Mouse (Mus musculus): Measurements from ENCODE around the gene Rbm18. TPM values are rescaled to one million over a fixed set of nuclear protein-coding genes. Genes with fewer than 3 reads are reported as not detected.

Rbm18 gene
- polyA plus RNA-seq, 1 experiment from 2014 or later = 38.4 TPM

- no peaks in the 10 kb centered on the region for H3K4me1 ChIP-seq (replicated peaks; ENCODE audit: control insufficient read depth, insufficient read depth, low read length)
- H3K27ac ChIP-seq (ENCODE audit: low read depth, low read length) = no peak overlapping the region
- H3K4me2 ChIP-seq = no peak overlapping the region
- H3K36me3 ChIP-seq (ENCODE audit: control insufficient read depth, insufficient read depth, low read length) = no peaks in the 10 kb centered on the region
- H3K9ac ChIP-seq (ENCODE audit: low read depth, low read length) = no peak overlapping the region
- H3K27me3 ChIP-seq (replicated peaks; ENCODE audit: control insufficient read depth, insufficient read depth, low read length) = no peaks in the 10 kb centered on the region
- H3K9me3 ChIP-seq (ENCODE audit: control insufficient read depth, low read length) = no peaks in the 10 kb centered on the region
- no peak overlapping the region for H3K4me3 ChIP-seq (ENCODE audit: low read depth, low read length)
- ATAC-seq (replicated peaks; ENCODE audit: low FRiP score) (no peak), DNase-seq (ENCODE audit: low spot score) (no peak)
- WGBS = 69% methylated on average over 8 of the region's 8 CpGs
These were observed 64.8 kb downstream of the Rbm18 start for GRCm38 (mm10) chr2:36071660-36072305.

GRCm38 (mm10) chr2:36067132-36067531 is 69.4 kb downstream of the Rbm18 start:
- 79% methylated on average over 9 of the region's 9 CpGs for WGBS

More at GRCm38 (mm10) chr2:36067132-36067531, 69.4 kb downstream of the Rbm18 start:
- DNase-seq (ENCODE audit: low spot score) (no peak), ATAC-seq (replicated peaks; ENCODE audit: low FRiP score) (no peak)
- Histone ChIP-seq H3K9me3 (ENCODE audit: control insufficient read depth, low read length) (no peaks in the 10 kb centered on the region), H3K36me3 (ENCODE audit: control insufficient read depth, insufficient read depth, low read length) (no peaks in the 10 kb centered on the region), H3K4me3 (ENCODE audit: low read depth, low read length) (no peak overlapping the region), H3K9ac (ENCODE audit: low read depth, low read length) (no peak overlapping the region), H3K4me1 (replicated peaks; ENCODE audit: control insufficient read depth, insufficient read depth, low read length) (no peaks in the 10 kb centered on the region), H3K27ac (ENCODE audit: low read depth, low read length) (no peak overlapping the region), H3K4me2 (no peak overlapping the region), H3K27me3 (replicated peaks; ENCODE audit: control insufficient read depth, insufficient read depth, low read length) (no peaks in the 10 kb centered on the region)

Other genes with a start within 250 kb of the Rbm18 start
- 0.36 and 0.45 TPM in 2 replicates for gene Ttll11, start 156.9 kb downstream of the Rbm18 start, polyA plus RNA-seq (2014; fragmentation: Nextera tagmentation; extraction: Ambion mirVana)
- 251 and 269 TPM in 2 replicates for gene Ndufa8, start 87.4 kb downstream of the Rbm18 start, polyA plus RNA-seq (2014; fragmentation: Nextera tagmentation; extraction: Ambion mirVana)
- gene Morn5, start 87.3 kb downstream of the Rbm18 start, polyA plus RNA-seq (2014; fragmentation: Nextera tagmentation; extraction: Ambion mirVana) = 0.27 TPM in 1 of 2 replicates, not detected in the other
- 0.59 and 0.99 TPM in 2 replicates for gene Lhx6, start 31.4 kb downstream of the Rbm18 start, polyA plus RNA-seq (2014; fragmentation: Nextera tagmentation; extraction: Ambion mirVana)
- 31.4 and 36.2 TPM in 2 replicates for gene Mrrf, start 384 bp downstream of the Rbm18 start, polyA plus RNA-seq (2014; fragmentation: Nextera tagmentation; extraction: Ambion mirVana)
- gene Ptgs1, start 93.7 kb upstream of the Rbm18 start, polyA plus RNA-seq (2014; fragmentation: Nextera tagmentation; extraction: Ambion mirVana) = 28.6 and 30.3 TPM in 2 replicates
- gene Olfr338, start 236.7 kb upstream of the Rbm18 start, polyA plus RNA-seq (2014; fragmentation: Nextera tagmentation; extraction: Ambion mirVana) = not detected in 2 replicates

Data from liver, embryonic 11.5 days (tissue).